Mouse (Mus musculus) ovary, postnatal 36 days (tissue): ENCODE data around the gene Chic1.
A peak's percentile ranks its signal among the peaks of the same experiment; 100 is the strongest.

Source experiments
- DNase-seq: peaks from one replicate; pipeline ENCODE4 v3.0.0; 2022; ENCODE audit warnings: low spot score, mixed read lengths

Gene Chic1

DNA sequence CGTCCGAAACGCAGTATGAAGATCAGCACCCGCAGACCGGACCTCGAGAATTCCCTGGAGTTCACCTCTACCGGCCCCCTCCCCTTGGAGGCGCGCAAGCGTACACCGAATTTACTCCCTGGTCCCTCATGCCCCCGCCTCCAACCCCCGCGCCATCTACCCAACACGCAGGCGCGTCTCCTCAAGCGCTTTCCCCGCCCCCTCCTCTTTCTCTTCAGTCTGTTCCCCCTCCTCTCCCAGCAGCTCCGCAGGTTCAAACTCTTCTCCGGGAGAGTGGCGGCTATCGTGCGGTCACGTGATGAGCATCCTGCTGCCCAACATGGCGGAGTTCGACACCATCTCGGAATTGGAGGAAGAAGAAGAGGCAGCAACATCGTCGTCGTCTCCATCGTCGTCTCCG is at the start of gene Chic1:
Gene Chic1 (plus strand): TSS at position 190 of the 400 bp plus-strand sequence.
- peak; percentile 76 for DNase-seq

- no peak for DNase-seq
These were observed 48.0 kb upstream of the Chic1 start for GRCm38 (mm10) chrX:103308262-103308661.

GRCm38 (mm10) chrX:103311723-103312122 is 44.6 kb upstream of the Chic1 start:
- no peak for DNase-seq

DNA sequence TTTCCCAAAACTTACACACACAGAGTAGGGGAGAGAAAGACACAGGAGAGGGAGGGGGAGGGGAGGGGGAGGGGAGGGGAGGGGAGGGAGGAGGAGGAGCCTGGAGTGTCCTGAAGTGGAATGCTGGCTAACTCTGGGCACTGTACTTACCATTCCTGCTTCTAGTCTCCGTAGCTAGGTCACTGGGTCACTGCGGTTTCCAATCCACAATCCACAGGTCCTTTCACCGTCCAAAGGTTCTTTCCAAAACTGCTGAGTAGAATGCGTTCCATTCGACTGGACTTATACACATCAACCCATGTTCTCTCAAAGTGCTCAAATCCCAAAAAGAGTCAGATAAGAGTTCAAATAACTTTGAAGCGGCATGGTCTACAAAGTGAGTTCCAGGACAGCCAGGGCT is 42.1 kb upstream of the Chic1 start:
- no peak for DNase-seq

DNA sequence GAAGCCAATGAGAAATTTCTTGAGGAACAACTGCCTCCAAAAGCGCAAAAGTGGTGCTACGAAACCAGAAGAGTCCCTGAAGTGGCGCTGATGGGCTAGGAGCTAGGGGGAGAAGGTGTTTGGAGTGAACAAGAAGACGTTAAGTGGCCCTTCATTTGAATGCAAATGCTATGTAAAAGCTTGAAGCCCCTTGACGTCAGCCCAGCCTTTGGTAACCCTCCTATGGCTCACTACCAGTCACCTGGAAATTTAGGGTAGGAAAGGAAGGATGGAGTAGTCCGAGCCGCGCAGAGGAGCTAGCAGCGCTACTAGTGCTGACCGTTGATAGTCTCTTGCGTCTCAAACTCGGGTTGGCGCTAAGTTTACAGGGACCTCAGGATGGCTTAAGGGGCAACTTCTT is 35.1 kb upstream of the Chic1 start, which contains the start of gene Cdx4:
Gene Cdx4 (plus strand): TSS at position 253 of the 400 bp plus-strand sequence.
- DNase-seq: no peak

GRCm38 (mm10) chrX:103325900-103326299 is 30.4 kb upstream of the Chic1 start:
- DNase-seq: no peak

DNA sequence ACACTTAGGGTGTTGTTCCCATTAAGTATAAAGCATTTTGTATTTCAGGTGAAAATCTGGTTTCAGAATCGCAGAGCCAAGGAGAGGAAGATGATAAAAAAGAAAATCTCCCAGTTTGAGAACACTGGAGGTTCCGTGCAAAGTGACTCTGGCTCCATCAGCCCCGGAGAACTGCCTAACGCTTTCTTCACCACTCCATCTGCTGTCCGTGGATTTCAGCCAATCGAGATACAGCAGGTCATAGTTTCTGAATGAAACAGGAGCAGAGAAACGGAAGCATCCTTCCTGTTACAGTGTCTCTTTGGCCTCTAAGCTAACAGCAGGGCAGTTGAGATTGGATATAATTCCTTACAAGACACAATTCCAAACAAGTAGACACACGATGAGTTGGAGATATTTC is 26.9 kb upstream of the Chic1 start:
- no peak for DNase-seq

GRCm38 (mm10) chrX:103331125-103331858 is 25.0 kb upstream of the Chic1 start:
- DNase-seq: no peak

- DNase-seq: no peak
These were observed 14.7 kb upstream of the Chic1 start for GRCm38 (mm10) chrX:103341369-103342113.

- DNase-seq: no peak
These were observed 492 bp upstream of the Chic1 start for GRCm38 (mm10) chrX:103355784-103356183.

DNA sequence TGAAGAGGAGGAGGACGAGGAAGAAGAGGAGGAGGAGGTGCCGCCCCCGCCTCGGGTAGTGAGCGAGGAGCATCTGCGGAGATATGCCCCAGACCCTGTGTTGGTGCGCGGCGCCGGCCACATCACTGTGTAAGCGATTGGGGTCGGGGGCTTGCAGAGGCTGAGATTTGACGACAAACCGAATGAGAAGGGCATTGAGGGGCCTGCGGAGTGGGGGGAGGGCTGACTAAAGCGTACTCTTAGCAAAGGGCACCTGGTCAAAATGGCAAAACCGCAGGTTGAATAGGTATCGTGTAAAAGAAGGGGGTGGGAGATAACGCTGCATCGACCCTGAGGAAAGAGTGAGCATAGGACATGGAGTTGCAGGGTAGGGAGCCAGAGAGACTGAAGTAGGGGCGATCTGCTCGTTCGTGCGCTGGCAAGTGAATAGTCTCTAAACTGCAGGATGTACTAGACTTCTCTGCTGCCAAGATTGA is 523 bp downstream of the Chic1 start:
- no peak for DNase-seq

GRCm38 (mm10) chrX:103366201-103366600 is 9.9 kb downstream of the Chic1 start:
- no peak for DNase-seq

- no peak for DNase-seq
These were observed 12.4 kb downstream of the Chic1 start for GRCm38 (mm10) chrX:103368650-103369049.

DNA sequence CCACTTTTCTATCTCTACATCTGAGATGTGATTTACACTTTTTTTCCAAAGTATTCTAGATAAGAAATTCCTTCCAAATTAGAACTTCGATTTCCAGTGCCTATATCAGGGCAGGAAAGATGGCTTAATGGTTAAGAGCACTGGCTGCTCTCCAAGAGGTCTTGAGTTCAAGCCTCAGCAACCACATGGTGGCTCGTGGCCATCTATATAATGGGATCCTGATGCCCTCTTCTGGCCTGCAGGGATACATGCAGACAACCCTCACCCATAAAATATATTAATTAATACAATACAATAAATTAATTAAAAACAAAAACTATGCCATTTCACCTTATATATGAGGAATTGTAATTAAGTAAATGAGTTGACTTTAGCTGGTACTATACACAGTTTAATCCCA is 14.9 kb downstream of the Chic1 start:
- no peak for DNase-seq

- no peak for DNase-seq
These were observed 15.4 kb downstream of the Chic1 start for GRCm38 (mm10) chrX:103371627-103372026.

DNA sequence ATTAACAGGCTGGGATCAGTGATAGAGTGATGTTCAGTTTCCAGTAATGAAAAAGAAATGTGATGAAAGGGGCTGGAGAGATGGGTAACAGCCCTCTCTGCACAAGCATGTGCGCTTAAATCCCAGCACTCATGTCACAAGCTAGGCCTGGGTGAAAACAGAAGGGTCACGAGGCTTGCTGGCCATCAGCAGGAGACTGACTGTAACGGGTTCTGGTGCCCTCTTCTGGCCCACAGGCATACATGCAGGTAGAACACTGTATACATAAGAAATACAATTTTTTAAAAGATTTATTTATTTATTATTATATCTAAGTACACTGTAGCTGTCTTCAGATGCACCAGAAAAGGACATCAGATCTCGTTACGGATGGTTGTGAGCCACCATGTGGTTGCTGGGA is 18.0 kb downstream of the Chic1 start:
- no peak for DNase-seq

- no peak for DNase-seq
These were observed 28.3 kb downstream of the Chic1 start for GRCm38 (mm10) chrX:103384528-103384927.

DNA sequence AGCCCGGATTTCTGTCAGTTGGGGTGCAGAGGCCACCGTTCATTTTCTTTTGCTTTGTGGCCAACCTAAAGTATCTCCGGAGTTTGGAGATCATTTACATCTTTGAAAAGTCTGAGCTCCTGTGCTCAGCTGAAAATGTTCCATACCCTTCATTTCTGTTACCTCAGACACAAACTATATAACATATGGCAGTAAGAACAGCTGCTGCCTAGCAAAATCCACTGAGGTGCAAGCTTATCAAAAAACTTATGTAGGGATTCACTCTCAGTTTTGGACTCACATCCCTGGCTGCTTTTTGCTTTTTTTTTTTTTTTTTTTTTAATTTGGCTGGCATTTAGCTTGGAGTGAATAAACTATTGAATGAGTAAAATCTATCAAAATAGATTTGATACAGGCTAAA is 31.9 kb downstream of the Chic1 start:
- no peak for DNase-seq

- DNase-seq: no peak
These were observed 37.6 kb downstream of the Chic1 start for GRCm38 (mm10) chrX:103393841-103394240.

- no peak for DNase-seq
These were observed 48.7 kb downstream of the Chic1 start for GRCm38 (mm10) chrX:103405021-103405420.

DNA sequence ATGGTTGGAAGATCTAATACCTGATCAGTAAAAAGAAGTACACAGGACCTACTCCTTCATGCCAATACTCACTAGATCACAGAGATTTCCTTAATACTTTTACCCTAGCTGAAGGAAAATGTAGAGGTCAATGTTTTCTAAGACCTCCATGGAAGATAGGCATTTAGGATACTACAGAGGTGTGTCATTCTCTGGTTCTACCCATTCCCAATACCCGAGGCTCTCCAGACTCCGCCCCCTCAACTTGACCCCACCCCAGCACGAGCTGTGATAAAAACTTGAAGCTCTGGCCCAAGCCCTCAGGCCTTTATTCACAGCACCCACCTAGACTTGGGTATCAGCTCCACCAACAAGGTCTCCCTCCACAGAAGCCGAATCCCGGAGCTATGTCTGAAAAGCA is 57.9 kb downstream of the Chic1 start, which contains the start of gene Tsx:
Gene Tsx (plus strand): TSS at position 301 of the 400 bp plus-strand sequence.
- DNase-seq: no peak

GRCm38 (mm10) chrX:103421710-103422109 is 65.4 kb downstream of the Chic1 start, which contains the start of gene Gm26992:
TSS of gene Gm26992 (plus strand) at chrX:103422010.
- no peak for DNase-seq

GRCm38 (mm10) chrX:103427677-103428076 is 71.4 kb downstream of the Chic1 start:
- DNase-seq: no peak
